Mouse (Mus musculus) 3134 (cell line): ENCODE results near the gene Clnk.
A peak's percentile ranks its signal among the peaks of the same experiment; 100 is the strongest.
"Not testable (repeated sequence)": the region's sequence is repeated elsewhere in the genome, so short reads cannot be mapped to it uniquely, and the experiment has no call there.

Experiments used
- DNase-seq: peaks from one replicate; pipeline ENCODE4 v3.0.0-alpha.2; 2011; ENCODE audit warnings: low spot score; ENCODE audit not compliant: insufficient read length; ENCODE audit errors: extremely low read depth

Gene Clnk

DNA sequence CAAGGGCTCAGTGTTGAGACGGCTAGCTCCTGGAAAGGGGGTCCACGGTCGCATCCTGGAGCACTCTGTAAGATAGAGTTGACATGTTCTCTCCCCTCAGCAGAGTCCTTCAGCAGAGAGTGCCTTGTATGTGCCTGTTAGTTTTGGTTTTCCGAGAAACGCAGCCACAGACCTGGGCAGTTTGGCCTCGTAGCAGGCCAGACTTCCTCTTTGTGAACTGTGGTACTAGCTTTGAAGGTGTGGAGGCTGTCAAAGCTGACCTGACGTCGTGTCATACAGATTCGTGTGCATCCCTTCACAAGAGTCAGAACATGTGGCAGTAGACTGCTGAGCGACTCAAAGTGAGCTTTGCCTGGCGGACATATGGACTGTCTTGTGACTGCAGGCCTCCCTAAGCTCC, at the start of gene Clnk:
Gene Clnk, minus strand, starts transcription at position 191 of the 400 bp plus-strand sequence.
- DNase-seq = no peak

DNA sequence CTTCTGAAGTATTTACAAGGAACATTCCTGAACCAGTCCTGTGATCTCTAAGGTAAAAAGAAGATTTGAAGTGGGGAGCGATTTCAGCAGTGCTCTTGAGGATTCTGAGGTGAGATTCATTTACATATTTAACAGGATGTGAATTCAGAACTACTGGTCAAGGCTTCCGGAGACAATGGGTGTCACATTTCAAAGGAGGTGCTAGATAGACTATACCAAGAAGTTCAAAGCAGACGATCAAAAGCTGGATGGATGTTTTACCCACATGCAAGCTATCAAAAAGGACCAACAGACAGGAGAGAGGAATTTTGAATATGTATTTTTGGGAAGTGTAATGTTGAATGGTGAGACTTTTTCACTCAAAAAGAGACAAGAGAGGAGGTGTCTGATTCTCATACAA, 28.7 kb upstream of the Clnk start:
- no peak for DNase-seq

DNA sequence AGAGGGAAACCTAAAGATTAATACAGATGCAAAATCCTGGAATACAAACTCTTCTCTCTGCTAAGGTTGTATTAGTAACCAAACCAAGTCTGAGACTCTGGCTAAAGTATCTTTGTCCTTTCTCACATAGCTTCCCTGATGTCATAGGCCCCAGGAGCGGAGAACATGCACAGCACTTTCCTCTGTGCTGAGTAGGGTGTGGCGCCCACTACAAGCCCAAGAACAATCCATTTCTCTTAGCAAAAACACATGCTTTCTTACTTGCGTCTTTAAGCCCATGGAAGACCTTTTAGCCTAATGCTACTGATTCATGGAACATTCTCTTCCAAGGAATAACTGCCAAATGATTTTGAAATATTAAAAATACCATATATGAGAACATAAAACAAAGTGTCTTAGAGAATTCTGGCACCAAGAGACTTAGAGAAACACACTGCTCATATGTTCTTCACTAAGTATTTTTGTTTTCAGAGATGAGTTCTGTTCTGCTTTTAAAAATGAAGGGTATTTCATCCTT, 28.0 kb upstream of the Clnk start:
- no peak for DNase-seq

DNA sequence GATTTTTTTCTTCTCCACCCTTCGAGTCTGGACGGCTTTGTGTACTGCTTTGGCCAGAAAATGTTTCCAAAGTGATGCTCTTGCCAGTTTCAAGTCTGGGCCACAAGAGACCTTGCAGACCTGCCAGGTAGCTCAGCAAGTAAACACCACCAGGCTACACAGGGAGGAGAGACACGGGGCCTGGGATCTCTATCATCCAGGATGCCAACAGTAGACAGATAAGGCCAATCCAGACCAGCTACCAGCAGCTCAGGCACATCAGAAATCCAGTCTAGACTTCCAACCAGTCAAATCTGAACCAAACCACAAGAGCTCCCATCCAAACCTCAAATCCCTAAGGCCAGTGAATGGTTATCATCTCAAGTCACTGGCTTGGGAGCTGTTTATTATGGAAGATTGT, 26.3 kb upstream of the Clnk start:
- DNase-seq = no peak

DNA sequence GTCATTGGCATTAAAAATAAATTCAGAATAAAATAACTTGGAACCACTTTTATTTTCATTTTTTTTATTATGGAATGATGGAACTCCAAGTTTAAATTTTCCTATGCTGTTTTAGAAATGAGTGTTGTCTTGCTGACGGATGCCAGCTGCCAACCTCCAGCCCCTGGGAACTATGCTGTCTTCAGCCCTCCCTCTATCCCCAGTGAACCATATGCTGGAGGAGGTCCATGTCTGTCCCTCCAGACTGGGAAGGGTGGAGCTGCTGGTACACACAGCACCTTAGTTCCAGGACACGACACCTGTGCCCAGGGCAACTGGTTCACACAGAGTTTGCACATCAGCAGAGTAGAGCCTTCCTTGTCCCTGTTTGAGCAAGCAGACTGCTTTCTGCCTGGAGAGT, 22.4 kb upstream of the Clnk start:
- peak; percentile 3 for DNase-seq

DNA sequence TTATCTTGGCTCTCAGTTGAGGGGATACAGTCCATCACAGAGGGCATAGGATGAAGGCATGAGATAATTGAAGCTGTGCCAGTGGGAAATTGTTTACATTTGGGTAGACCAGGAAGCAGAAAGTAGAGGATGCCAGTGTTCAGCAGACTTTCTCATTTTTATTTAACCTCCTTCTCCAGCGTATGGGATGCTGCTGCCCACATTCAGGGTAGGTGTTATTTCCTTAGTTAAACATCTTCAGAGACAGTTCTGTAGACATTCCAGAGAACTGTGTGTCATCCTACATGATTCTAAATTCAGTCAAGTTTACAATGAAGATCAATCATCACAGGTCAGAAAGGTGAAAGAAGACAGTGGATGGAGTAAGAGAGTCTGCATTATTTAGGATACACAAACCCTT, 12.0 kb upstream of the Clnk start:
- DNase-seq = no peak

DNA sequence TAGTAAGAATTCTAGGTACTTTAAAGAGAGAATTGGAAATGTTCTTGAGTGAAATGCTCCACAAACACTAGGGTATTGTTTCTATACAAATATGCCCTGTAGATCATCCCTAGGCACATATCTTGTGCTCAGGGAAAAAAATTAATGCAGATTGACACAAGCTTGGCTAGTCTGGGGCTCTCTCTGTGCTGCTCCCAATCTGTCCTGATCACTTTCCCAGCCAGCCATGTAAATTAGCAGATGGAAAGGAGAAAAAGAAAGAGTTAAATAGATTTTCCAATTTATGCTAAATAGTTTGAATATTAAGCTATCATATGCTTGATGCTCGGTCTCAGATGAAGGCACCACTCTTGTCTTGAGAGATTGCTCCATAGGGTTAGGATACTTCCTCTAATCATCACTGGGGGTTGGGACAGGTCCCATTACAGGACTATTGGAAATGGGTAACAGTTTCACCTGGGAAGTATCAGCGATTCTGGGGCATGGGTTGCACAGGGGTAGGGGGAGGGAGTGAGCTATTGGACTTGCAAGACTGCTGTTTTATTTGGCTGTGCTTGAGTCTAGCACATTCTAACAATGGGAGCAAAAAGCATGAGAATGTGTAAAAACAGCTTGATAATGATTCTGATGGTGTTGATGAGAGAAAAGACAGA, 10.1 kb upstream of the Clnk start:
- no peak for DNase-seq

DNA sequence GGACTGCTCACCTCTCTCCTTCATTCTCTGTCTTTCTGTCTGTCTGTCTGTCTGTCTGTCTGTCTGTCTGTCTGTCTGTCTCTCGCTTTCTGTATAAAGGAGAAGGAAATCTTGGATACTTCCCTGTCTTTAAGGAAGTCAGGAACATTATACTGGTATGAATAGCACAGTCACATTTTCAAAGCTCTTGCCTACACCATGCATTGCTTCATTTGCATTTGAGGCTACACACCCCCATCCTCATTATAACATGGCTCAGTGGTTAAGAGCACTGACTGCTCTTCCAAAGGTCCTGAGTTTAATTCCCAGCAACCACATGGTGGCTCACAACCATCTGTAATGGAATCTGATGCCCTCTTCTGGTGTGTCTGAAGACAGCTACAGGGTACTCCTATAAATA, 6.0 kb upstream of the Clnk start:
- not testable (repeated sequence) for DNase-seq

DNA sequence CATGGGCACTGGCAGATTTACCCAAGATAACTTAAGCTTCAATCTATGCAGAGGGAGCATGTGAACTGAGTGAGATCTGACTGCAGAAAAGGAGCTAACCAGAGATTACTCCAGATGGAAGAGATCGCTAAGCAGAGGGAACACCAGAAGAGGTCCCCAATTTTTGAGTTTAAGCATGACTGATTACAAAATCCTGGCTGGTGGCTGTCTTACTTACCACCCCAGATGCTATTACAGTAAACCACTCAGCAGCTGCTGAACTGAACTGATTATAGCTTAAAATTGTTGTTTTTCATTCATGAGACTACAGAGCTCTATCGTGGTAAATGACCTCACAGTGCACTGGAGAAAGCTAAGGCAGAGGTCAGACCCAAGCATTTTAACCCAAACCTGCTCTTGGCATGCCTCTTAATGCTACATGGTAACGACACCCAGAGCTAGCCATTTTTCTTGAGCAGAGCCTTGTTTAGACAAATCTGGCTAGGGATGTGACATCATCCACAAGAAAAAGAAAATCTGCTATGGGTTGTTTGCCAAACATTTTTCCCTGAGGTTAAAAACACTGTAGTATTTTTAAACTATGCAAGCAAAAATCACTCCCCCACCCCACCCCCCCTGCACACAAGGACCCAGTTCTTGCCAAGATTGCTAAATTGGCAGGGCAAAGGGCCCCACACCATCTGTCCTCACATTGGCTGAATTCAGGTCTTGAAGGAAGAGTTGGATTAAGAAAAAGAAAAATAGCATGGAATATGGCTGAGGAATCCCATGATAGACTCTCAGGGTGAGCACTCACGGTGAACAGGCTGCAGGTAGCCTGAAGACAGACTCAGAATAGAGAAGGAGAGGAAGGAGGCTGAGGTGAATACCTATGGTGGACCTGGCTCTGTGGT, 5.4 kb upstream of the Clnk start:
- peak; percentile 41 for DNase-seq

DNA sequence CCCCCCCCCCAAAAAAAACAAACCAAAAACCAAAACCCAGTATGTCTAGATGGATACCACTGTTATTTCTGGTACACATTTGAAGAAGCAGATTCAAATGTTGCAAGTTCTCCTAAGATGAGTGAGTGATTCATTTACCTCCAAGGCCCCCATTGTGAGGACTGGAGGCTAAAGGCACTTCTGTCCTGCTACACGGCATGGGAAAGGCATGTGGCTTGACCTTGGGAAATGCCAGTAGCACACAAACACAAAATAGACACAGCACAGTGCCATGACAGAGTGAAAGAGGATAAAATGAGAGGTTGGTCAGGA, 4.8 kb upstream of the Clnk start:
- peak; percentile 14 for DNase-seq

DNA sequence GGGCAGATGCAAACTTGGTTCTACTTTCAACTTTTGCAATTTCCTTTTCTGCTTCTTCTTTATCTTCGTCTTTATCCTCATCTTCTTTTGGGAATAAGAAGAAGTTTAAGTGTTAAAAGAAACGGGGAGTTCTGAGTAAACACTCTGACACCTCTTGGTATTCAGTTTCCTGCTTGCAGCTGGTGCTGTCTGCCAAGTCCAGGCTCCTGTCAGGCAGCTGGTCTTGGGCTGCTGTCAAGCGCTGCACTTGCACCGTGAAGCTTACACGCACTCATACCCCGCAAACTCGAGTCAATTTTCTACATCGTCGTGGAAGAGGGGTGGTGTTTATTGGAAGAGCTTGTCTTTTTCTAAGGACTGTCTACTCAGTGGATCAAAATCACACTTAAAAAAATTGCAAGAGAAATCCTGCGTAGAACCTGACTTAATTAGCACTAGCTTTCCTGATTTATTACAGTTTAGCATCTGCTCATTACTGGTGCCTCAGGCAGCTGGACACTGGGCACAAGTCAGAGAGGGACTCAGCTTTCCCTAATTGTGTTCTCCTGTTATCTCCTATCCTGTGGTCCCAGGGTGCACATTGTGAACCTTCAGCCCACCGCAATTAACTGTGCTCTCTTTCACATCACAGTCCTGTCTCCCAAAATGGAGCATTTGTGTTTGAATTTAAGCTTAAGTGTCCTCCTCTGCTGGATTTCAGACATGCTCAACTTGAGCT, 3.5 kb upstream of the Clnk start:
- DNase-seq = no peak

DNA sequence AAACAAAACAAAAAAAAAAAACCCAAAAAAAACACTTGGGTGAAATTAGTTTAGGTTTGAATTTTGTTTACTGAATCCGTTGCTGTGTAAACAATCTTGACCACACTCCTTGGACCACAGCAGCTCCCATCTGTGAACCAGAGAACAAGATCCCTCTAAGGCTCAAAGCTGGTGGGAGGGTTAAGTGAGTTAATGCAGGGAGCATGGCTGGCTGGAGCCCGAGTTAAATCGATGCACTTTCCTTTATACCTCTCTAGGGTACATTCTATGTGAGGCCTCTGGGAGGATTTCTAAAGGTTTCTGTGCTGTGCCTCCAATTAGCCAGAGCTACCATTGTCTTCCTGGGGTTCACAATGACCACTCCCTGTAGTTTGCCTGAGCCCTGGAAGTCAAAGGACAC, 1.2 kb downstream of the Clnk start:
- no peak for DNase-seq

DNA sequence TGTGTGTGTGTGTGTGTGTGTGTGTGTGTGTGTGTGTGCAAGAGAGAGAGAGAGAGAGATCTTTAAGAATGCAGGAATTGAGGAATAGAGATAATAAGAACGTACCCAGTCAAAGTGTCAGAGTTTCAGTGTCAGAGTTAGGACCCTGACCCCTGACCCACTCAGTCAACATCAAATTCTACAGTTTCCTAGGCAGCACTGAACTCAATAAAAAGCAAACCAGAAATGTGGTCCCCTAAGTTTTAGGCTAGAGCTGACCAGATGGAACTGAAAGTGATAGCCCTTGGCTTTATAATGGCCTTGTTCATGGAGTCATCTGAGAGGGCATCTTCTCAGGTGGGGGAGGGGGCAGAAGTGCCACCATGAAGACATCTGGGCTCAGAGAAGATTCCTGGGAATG, 1.7 kb downstream of the Clnk start:
- DNase-seq = no peak

DNA sequence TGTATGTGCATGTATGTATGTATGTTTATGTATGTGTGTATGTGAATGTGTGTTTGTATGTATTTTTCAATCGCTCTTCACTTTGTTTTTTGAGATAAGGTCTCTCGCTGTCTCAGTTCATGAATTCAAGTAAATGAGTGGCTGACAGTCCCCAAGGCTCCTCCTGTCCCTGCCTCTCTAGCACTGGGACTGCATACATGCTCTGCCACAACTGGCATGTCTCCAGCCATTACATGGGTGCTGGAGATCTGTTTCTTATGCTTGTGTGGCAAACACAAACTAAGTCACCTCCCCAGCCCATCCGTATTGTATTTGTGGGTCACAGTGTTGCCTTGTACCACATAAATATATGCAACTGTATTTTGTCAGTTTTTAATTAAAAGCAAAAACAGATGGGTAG, 3.7 kb downstream of the Clnk start:
- no peak for DNase-seq

DNA sequence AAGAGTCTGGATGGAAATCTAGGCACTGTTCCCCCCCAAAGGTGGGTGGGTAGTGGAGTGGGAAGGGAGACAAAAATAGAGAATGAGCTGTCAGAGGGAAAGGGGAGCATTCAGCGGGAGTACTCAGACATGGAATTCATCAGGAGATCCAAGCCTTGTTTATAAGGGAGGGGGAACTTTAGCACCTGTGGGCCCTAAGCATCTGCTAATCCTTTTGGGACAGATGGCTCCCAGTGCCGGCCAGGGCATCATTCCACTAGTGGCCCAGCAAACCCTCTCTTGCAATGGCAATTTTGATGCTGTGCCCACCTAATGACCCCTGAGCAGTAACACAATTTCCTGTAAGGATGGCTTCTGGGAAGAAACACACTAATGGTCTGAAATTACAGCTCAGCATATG, 5.0 kb downstream of the Clnk start:
- DNase-seq = no peak

DNA sequence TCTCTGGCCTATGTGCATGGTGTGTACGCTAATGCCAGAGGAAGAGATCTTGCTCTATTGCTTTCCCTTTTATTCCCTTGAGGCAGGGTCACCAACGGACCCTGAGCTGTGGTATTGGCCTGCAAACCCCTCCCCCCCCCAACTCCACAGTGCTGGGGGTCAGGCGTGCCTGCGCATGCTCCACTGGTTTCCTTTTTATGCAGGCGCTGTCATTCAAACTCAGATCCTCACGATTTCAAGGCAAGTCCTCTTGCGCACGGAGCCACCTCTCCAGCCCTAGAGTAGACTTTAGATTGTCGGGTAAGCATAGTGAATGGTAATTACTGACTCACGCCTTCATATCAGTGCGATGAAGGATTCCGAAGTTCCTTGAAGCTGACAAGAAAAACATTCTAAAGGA, 6.1 kb downstream of the Clnk start:
- no peak for DNase-seq

DNA sequence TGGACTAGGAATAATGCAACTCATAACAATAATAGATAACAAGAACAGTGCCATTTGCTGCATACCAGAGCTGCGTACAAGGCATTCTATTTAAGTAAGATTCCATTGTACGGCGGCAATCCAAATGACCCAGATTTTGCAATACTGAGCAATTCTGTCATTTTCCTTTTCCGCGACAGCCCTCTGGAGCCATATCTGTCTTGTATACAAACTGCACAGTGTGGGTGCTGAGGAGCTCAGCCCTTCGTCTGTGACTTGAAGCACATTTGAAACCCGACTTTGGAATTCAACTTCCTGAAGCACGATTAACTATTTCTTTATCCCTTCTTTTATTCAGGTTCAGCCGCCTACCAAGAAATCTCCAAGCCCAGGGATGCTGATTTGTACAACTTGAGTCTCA, 6.6 kb downstream of the Clnk start:
- DNase-seq = no peak

DNA sequence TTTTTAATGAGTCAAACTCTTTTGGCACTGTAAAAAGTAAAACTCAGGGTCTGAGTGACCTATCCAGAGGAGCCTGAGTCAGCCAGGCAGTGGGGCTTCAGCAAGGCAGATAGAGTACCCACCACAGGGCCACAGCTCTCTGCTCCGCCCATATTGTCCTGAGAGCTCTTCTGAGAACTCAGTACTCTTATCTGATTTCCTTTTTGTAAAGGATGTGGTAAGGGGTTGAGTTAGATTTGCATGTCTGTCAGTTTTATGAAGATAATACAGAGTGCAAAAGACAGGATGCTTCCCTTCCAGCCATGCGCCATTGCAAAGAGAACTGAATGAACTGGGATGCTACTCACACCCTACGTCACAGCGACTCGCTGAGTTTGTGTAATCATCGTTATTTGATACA, 12.0 kb downstream of the Clnk start:
- DNase-seq = no peak

DNA sequence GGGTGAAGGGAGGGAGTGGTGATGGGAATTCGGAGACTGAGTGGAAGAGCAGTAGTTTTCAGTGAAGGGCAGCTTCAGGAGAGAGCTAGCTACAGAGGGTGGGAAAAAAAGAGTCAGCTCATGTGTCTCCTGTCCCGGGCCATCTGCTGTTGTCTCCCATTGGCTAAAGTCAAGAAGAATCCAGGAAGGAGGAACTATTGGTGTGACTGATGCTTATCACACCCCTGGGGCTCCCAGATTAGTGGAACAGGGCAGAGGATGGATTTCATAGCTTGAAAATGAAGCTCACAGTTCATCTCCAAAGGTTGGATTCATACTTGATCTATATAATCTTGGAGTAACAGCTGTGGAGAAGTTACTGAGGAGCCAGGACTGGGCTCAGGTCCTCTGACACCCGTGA, 13.6 kb downstream of the Clnk start:
- no peak for DNase-seq

DNA sequence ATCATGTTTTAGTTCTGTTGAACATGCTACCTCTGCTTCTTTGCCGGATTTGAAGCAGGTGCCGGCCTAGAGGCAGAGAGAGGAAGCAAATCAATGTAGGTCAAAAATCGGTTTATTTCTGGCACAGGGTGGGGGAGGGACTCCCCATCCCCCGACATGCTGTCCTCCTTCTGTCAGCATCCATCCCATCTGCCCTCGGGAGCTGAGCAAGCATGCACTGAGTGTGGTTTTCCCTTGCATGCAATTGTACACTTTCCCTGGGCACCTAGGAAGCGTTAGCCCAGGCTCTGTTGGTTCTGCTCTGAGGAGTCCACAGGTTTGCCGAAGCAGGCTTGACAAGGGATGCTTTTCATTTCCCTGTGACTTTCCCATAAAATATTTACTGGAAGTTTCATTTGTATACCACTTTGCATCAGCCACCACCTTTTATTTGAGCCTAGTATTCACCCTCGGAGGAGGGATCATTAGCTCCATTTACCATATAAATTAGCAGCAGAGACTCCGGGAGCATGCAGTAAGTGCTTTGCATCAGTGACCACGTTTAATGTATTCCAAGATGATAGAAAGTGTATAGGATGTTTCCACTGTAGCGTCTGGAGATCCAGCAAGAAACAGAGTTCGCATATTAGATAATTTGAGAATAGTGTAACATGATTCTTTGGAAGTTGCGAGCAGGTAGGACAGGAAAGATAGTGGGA, 14.2 kb downstream of the Clnk start:
- DNase-seq = no peak
